Mouse (Mus musculus) T-helper 1 cell (primary cell): ENCODE measurements around the gene Arhgdia.
"Not testable (repeated sequence)": the region's sequence is repeated elsewhere in the genome, so short reads cannot be mapped to it uniquely, and the experiment has no call there.

Source experiments
- in situ Hi-C: fragments of 300-600 bp; cut with MboI, MseI; formaldehyde crosslinking; loops from one replicate; pipeline ENCODE4 v1.15.1; 2025; ENCODE audit warnings: high pct_unique_total_duplicates

Gene Arhgdia

DNA sequence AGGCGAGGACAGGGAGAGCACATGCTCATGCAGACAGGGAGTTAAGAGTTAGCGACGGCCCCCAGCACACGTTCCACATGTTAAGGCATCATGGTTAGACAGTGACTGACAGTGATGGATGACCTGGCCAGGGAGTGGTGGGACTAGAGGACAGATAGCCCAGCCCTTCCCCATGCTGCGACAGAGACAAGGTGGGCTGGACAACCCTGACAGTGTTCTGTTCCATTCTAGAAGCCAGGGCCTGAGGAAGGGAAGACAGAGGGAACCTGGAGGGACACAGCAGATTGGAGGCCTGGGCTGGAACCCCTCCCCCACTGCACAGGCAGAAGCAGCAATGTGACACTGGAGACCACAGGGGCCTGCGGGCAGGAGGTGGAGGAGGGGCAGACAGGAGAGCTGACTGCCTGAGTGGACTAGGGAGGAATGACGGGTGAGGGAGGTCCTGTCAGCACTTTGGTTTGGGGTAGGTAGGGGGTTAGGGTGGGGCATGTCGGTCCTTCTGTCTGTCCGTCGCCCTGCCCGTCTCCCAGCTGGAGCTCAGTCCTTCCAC is 2.7 kb downstream of the Arhgdia start:
- in situ Hi-C loops: no loop called here

DNA sequence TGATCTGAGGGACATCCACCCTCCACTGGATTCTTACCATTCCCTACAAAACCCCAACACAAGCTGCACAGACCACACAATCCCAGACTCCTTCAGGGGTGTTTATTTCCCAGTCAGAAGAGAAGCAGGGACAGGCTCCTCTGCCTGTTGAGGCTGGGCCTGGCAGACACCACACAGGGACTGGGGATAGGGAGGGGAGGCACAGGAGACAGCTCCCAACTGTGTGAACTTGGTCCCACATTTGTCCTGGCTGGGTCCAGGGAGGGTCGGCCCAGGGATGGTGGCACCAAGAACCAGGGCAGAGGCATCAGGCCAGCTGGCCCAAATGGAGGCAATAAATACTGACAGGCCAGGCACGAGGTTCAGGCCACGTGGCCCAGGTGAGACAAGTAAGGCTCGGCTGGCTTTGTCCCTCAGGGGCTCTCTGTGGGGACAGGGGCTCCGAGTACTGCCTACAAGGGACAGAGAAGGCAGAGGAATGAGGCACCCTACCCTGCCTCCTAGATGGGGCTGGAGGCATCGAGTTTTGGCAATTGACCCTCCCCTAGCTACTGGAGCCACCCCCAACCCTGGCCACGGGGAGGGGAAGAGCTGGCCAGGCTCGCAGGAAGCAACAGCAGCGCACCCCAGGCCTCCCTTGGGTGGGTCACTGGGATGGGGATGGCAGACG is 3.3 kb downstream of the Arhgdia start:
- in situ Hi-C loops: no loop called here

DNA sequence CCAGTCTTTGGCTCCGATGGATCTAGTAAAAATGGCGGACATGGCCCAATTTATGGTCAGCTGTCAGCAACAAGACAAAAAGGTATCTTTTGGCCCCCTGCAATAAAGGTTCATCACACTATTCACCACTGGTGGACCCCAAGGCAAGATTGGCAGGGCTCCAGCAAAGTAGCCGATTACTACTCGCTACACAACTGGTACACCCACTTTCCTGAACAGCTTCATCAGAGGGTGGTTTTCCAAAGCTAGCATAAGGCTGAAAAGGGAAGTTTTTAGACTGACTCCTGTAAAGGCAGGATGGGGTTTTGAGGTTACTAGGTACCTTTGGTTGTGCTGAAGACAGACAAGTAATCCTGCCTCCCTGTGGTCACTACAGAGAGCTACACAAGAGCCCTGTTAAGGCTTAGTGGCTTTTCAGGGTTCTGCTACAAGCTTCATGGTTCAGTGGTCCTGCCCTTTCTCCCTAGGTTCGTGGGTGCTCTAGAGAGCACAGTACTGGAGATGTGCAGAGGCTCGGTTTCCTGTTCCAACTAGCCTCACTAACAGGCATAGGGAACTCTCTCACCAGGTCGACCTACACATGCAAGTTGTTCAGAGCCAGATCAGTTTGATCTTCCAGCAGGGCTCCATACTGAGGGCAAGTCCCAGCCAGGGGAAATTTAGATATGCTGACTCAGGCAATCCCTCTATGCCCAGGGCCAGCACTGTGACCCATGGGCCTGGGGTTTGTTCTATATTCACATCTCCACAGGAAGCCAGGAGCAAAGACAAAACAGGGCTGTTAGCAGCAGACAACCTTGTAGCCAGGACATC is 4.0 kb downstream of the Arhgdia start:
- in situ Hi-C loops: no loop called here

DNA sequence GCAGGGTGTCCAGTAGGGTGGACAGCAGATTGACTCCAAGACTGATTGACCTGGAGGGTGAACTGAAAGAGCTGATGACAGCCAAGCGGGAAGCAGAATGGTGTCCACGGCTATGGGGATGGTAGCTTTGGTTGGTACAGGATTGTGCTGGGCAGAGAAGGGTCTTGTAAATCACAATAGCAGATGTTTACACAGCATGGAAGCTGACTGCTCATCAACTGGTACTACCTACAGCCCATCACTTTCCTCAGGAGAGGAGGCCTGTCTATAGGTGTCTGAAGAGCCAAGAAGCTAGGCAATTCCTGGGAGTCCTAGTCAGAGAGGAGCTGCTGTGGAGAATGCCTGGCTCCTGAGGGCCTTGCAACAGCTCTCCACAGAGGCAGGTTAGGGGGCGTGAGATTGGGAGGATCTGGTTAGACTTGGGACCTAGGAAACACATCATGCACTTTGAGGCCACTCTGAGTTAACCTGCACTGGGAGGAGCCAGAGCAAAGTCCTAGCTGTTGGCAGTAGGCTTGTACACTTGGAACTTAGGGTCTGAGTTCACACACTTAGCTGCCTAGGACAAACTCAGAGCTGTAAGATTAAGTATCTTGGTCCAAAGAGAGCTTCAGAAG is 5.0 kb downstream of the Arhgdia start:
- in situ Hi-C loops: no loop called here

DNA sequence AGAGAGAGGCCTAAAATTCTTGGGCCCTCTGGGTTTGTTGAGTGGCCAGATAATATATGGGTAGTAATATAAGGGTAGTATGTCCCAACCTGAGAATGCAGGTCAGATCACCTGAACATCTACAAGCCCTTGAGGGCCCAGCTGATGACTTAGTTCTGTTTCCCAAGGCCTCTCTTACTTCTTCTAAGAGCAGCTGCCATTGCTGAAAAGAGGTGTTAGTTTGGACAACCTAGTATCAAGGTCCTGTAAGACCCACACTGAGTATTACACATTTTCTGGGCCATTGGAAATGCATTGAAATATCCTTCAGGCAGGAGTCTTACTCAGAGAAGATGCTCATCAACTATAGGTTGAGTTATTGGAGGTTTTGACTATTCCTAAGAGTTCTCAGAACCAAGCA is 5.5 kb downstream of the Arhgdia start:
- in situ Hi-C loops: no loop called here

DNA sequence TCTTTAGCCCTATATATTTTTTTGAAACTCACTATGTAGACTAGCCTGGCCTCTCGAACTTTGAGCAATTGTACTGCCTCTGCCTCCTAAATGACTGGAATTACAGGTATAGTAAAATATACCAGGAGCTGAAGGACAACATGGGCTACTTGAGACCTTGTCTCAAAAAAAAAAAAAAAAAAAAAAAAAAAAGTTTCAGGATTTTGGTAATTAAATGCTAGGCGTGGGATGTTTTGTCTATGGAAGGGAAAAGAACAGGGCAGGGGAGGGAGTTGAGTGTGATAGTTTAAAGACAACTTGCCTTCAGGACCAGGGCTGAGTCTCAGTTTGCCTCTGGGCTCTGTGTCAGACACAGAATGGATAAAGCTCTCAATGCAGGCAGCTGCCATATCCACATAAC is 6.4 kb downstream of the Arhgdia start:
- in situ Hi-C loops: no loop called here

DNA sequence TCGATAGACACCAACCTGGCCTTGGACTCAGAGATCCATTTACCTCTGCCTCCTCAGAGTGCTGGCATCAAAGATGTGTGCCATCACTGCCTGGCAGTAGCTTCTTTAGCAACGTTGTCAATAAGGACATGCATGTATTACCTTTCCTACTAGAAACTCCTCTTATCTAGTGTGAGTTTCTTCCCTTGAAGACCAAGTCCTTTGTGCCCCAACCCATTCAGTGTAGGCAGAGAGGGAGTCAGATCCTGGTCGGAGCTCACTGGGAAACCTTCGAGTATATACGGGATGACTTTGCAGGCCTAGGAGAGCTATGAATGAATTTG is 7.2 kb downstream of the Arhgdia start:
- in situ Hi-C loops: no loop called here

DNA sequence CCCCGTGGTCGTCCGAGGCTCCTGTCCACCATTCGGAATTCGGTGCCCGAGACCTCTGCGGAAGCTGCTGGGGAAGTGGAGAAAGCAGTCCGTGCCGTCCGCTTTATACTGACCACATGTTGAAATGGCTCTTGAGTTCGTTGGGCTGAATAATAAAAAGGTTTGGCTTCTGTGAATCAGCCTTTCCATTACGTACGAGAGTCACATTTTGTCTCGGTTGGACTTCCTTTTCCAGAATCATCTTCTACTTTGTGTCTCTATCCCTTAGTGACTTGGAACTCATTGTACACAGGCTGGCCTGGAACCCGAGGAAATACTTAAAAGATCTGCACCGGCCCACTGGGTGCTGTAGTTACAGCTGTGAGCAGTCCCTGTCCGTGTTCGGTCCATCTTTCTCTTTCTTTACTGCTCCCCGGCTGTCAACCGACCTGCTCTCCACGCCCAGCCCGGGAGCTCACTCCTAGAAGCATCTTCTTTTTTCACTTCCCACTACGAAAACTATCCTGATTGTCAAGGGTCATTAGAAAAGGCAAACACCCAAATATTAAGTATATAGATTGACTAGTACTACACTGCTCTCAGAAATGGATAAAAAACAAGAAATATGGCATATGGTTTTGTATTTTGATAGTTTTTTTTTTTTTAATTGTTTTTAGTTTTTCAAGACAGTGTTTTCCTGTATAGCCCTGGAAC is 7.7 kb downstream of the Arhgdia start:
- in situ Hi-C loops: no loop called here

DNA sequence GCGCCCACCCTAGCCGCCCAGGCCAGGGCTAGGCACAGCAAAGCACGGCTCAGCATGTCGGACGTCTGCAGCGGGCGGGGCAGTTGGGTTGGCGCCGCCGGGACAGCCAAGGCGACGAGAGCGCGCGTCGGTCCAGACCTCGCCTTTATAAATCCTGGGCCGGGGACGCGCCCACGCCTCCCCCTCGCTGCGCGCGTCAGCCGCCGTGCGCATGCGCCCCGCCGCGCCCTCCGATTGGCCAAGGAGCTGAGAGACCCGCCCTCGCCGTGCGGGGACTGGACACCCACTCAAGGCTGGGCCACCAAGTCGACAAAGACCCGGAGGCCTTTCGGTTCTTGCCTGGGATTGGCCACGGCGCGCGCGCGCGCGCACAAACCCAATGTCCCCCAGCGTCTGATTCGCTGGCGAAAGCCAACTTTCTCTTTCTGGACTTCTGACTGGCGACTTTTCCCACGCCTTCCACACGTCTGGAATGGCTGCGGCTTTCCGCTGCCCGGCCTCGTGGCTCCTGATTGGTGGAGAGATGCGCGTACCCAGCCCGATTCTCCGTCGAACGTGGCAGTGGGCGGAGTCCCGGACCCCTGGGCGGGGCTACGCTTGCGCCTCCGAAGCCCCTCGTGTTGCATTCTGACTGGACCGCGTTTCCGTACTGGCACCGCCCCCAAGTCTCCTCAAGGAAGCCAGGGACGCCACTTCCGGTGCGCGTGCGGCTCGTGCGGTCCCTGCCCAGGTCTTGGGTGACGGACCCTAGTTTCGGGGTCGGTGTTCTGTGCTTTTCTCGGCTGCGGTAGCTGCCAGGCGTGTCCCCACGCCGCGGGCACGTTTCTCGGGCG is 8.5 kb downstream of the Arhgdia start, which contains the start of gene P4hb:
P4hb (minus strand) TSS at position 502 of the 833 bp plus-strand sequence.
- in situ Hi-C loops: no loop called here

DNA sequence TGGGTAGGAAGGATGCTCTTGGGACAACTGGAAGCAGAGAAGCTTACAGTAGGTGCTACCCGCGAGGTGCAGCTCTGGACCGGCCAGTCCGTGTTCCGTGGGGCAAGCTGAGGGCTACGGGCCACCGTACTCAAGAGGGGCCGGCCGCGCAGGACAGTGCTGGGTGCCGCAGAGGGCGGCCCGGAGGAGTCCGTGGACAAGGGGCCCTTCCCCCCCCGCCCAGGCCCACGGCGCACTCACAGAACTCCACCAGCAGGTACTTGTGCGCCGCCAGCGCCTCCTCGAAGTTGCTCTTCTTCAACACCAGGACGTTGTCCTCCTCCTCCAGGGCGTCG is 9.0 kb downstream of the Arhgdia start:
- in situ Hi-C loops: no loop called here

DNA sequence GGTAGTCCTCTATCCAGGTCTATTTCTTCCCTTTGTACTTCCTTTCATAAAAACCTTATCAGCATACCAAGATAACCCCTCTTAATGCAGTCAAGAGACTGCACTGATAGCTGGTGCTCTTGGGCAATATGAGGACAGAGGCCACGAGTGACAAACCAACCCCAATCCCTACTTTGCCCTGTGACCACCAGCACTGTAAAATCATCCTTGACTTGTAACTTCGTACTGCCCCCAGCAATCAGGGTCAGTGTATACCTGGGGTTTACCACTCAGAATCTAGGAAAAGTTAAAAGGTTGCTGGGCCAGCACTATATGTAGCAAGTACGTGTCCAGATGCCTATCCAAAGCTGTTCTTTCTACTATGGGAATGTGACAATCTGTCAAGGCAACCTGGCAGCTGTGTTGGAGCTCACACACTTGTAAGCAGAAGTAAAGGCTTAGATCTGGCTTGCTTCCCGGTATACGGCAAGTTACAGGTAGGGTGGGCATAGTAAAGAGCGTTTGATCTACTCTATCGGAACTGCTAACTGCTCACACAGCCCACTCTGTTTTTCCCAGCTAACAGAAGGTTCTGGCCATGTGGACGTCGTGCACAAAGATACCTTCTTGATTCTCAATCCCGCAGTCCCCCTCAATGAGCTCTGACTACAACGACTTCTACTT is 9.5 kb downstream of the Arhgdia start:
- in situ Hi-C loops: no loop called here

DNA sequence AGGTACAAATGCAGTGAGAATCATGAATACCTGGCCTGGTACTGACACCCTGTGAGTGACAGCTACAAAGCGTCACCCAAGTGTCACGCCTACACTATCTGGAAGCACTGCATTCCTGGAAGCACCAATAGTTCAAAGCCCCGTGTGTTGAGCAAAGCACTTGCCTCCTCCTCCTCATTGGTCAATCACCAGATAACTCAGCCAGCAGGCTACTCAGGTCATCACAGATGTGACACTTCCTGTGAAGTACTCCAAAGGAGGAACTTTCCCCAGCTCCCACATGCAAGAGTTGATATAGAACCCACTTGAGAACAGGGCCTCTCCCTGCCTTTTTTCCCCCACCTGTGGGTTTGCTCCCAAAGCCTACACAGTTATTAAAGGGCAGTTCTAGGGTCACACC is 10.3 kb downstream of the Arhgdia start:
- in situ Hi-C loops: no loop called here

DNA sequence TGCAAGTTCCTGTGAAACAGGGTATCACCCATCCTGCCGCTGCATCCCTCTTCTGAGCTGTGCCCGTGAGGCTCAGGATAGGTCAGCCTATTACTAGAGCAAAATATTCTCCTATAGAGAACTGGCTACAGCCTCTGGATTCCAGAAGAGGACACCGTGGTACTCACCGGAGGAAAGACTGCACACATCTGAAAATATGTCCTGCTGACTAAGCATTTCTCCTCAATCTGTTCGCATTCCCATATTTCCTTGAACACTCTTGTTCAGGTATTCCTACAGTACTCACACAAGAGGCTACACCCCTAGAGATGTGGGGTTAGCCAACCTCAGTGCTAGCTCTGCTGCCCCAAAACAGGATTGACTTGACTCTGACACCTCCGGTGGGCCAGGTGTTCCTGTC is 13.1 kb downstream of the Arhgdia start:
- in situ Hi-C loops: no loop called here

DNA sequence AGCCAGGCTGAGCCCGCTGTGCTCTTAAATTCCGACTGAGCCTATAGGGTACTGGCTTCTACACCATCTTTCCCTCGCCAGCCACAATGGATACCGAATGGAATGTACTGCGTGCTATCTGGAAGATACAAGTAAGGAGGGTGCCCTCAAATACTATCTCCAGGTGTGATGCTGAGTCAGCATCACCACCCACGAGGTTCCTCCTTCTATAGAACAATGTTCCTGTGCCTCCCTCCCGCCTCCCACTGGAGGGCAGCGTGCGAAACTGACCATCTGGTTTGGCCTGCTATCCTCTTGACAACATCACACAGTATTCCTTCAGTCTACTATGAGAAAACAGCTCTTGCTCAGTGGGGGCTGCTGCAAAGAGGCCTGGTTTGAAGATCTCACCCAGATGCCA is 16.3 kb downstream of the Arhgdia start:
- in situ Hi-C loops: no loop called here

DNA sequence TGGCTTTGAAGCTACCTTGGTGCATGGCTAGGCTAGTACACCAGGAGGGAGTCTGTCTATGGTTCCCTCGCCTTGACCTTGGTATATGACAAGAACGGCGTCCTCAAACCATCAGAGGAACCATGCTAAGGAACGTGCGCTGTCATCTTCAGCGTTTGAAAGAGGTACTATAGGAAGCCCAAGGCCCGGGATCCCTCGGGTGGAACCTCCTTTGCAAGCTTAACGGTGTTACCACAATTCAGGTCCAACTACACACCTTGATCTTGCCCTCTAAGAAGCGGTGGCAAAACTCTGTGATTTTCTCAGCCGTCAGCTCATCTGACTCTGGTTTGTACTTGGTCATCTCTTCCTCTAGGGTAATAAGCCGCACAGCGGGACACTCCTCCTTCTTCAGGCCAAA is 18.5 kb downstream of the Arhgdia start:
- in situ Hi-C loops: loop anchor here (5.0 kb wide), 1 partner anchor 51 kb away; no protein-coding TSS in a partner anchor

DNA sequence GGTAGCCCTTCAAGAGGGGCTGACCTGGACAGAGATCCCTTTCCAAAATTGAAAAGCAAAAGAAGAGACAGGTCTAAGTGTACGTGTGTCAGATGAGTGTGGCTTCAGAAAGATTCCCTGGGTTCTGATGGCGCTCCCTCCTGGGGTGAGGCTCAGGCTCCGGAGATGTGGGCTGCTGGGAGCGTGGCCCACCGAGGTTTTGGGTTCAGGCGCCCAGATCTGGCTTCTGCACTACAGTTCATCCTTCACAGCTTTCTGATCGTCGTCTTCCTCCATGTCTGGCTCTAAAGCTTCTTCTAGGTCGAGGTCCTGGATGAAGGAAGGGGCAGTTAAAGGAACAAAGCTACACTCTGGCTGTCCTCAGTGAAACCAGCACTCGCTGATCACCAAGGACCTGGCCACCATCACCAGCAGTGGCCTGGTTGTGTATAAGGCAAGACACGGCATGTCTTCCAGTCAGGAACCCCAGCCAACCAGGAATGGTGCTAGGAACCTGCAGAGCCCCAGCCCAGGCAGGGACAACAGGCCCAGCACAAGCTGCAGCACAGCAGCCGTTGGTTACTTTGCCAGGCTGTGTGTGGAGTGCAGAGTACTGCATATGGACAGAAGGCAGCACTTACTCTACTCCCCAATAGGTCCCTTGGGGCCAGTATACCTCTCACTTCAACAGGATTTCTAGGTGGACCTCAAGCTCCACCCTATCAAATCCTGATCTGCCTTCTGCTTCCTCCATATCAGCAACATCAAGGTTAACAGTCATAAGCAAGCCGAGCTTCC is 20.3 kb downstream of the Arhgdia start:
- in situ Hi-C loops: loop anchor here (5.0 kb wide), 1 partner anchor 49 kb away; no protein-coding TSS in a partner anchor

DNA sequence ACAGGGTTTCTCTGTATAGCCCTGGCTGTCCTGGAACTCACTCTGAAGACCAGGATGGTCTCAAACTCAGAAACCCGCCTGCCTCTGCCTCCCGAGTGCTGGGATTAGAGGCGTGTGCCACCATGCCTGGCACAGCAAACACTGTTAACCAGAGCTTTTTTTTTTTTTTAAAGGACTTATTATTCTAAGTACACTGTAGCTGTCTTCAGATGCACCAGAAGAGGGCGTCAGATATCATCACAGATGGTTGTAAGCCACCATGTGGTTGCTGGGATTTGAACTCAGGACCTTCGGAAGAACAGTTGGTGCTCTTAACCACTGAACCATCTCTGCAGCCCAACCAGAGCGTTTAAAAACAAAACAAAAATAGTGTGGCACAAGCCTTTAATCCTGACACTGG is 22.6 kb downstream of the Arhgdia start:
- in situ Hi-C loops: not testable (repeated sequence)

DNA sequence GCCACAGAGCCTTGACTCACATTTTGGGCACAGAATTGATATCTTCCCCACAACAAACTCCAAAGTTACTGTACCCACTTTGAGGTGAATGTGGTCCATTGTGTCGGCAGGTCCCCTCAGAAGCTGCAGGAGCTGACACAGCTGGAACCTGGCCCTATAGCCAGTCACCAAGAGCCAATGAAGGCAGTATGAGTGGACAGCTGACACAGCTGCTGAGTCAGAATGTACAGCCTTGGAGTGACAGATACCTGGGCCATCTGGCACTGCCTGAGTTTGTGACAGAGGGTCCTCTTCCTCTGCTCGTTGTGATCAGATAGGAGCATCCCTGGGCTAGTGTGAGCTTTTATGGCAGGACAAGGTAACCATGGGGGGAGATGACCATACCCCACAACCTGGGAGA is 26.2 kb downstream of the Arhgdia start:
- in situ Hi-C loops: no loop called here

DNA sequence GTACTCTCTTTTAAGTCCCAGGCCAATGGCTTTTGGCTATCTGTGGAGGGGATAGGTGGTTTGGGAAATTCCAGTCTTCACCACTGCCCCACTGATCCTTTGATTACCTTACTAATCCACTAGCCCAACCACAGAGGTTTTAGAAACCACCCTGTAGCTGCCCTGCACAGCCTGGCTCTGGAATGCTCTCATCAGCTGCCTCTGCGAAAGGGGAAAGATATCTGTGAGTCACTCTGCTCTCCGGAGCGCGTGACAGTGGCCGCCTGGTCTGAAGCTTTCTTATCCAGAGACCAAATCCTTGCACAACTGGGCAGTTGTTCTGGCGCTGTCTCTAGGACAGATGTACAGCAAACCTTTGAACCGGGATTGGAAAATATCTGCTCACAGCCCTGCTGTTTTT is 26.6 kb downstream of the Arhgdia start:
- in situ Hi-C loops: no loop called here

DNA sequence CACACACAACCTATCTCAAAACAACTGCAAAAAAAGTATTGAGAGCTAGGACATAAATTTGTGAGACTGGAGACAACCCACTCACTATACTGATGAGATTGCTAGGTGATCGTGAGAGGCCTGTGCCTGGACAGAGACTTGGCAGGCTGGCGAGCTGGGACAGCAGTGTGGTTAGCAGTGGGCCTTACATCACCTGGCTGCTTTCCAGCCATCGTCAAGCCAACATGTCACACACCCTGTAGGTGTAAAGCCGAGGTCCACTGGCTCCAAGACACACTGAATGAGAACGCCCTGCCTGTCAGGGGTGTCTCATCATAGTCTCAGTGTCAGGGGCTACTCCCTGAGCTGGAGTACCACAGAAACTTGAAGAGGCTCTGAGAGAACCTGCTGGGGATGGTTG is 28.7 kb downstream of the Arhgdia start:
- in situ Hi-C loops: no loop called here
